Mouse (Mus musculus) ES-CJ7 (cell line): ENCODE measurements around the gene Svop.

Source experiments
- DNase-seq: peaks from one replicate; pipeline ENCODE4 v3.0.0; 2011; ENCODE audit warnings: low read depth, low spot score

Gene Svop

DNA sequence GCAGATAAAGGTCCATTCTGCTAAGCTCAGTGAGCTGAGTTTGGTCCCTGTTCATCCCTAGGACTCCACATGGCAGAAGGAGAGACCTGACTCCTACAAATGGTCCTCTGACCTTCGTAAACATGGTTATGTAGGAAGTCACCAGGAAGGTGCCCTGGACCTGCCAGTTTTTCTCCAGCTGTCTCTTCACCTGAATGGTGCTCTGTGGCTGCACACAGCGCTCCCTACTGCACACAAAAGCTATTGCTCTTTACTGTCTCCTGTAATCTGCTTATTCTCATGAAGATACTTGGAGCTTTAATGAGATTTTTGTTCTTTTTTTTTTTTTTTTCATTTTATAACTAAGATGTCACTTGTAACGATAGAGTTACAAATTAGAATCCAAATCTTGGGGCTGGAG lies 44.8 kb downstream of the Svop start:
- no peak for DNase-seq

DNA sequence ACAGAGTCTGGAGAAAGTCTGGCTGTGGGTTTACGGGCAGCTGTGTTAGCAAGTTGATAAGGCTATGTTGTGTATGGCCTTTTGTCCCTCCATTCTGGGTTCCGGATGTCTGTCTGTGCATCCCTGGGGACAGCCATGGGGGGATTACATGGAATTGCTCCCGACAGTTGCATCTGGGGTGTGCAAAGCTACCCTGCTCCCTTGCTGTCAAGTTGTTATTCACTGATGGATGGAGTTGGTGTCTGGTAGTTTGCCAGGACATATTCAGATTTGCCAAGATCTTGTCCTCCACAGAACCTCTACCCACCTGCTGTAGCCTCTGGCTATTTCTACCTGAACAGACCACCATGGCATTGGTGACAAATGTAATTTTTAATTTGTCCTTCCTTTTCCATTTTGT lies 45.2 kb downstream of the Svop start:
- DNase-seq = no peak

DNA sequence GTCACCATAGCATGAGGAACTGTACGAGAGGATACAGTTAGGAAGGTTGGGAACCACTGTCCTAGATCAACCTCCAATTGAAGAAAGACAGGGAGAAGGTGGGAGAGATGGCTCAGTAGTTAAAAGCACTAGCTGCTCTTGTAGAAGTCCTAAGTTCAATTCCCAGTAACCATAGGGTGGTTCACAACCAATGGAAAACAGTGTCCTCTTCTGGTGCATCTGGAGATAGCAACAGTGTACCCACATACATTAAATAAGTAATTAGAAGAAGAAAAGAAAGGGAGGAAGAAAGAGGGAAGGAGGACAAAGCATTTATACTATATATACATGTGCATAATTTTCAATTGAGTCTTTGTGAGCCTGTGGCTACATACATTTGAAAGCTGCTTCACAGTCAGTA lies 46.2 kb downstream of the Svop start:
- DNase-seq = peak; percentile 52

DNA sequence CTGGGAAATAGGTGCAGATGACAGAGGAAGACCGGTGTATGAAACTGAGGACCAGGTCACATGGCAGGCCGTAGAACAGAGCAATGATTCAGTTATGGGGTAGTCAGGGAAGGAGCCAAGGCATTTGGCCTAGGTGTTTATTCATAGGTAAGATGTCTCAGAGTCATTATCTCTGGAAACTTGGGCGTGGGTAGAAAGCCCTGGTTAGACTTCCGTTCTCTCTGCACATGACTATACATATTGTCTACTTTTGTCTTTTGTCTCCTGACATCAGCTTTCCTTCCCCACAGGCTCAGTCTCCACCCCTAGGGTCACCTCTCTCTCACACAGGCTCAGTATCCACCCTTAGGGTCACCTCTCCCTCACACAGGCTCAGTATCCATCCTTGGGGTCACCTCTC lies 47.6 kb downstream of the Svop start:
- DNase-seq = no peak

DNA sequence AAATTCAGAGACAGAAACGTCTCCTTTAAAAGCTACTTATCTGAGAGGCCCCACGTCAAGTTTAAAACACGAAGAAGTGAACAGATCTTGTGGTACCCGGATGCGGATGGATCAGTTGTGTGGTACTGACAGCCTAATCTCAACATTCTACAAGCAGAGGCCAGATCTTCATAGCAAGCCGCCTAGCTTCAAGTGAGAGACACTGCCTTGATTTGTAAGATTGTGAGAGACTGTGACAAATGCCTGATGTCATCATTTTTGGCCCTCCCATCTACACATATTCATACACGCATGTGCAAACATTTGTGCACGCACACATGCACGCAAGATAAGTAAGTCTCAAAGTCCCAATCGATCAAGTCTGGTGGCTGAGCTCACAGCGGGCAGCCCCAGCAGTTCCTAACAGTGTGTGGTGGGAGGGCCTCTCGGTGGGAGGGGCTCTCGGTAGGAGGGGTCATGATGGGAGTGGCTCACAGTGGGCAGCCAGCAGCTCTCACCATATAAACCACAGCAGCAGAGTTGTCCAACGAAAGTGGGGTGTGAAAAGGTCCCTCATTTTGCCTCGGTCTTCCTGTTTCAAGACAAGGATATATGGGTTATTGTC lies 49.9 kb downstream of the Svop start:
- DNase-seq = peak; percentile 64

DNA sequence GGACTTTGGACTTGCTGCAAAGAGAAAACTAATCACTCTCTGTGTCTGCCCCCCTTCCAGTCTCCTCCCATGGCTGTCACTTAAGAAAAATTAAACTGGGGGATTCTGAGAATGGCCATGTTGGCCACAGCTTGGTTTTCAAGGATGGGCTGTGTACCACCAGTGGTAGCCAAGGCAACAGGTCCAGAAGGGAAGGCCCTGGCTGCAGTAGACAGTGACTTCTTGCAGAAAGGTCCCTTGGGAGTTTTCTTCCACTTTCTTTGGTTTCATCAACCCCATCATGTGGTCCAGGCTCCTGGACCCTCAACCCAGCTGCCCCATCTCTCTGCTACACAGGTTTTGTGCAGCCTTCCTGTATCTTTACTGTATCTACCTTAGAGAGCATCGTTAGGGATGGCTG lies 50.5 kb downstream of the Svop start:
- no peak for DNase-seq

DNA sequence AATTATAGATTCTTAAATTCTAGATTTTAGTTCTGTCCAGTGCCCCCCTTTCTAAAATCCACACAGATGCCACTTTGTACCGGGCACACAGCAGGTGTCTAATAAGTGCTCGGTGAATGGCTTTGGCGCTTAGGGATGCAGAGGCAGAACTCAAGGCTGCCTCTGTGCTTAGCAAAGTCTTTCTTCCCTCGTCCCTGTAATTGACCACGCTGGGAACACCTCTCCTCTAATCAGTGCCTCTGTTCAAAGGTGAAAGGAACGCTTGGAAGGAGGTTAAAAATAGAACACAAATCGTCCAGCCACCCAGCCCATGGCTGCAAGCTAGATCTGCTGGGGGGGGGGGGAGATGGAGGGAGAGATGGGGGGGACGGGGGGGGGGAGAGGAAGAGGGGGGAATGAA lies 50.9 kb downstream of the Svop start:
- DNase-seq = no peak

DNA sequence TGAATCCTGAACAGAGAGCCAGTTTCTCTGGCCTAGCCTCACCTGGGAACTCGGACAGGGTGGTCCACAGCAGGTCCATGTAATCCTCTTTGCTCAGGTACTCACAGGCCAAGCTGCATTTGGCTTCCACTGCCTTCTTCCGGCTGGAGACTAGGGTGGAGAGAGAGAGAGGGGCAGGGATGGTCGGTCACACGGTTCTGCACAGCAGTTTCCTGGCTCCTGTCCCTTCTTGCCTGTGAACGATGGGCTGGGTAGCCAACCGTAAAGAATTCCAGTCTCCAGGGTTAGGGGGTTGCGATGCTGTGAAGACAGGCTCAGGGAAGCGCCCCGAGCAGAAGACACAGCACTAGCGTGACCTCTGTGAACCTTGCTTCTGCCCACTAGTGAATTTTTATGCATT lies 56.3 kb downstream of the Svop start:
- DNase-seq = no peak

DNA sequence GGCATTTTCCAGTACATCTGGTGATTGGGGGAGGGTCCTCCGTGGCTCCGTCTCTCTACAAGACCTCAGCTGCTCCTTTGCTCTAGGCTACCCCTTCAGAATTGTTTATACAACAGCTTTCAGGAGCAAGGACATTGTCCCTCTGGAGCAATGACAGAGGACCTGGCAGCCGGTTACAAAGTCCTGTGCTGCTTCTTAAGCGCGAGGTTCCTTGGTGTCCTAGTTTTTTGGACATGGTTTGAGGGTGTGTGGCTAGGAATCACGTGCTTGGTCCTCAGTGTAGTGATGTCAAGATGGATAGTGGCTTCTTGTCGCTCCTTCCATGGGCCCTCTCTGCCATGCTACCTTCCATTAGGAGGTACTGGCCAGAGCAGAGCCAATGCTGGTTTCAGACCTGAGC lies 57.0 kb downstream of the Svop start:
- DNase-seq = no peak

DNA sequence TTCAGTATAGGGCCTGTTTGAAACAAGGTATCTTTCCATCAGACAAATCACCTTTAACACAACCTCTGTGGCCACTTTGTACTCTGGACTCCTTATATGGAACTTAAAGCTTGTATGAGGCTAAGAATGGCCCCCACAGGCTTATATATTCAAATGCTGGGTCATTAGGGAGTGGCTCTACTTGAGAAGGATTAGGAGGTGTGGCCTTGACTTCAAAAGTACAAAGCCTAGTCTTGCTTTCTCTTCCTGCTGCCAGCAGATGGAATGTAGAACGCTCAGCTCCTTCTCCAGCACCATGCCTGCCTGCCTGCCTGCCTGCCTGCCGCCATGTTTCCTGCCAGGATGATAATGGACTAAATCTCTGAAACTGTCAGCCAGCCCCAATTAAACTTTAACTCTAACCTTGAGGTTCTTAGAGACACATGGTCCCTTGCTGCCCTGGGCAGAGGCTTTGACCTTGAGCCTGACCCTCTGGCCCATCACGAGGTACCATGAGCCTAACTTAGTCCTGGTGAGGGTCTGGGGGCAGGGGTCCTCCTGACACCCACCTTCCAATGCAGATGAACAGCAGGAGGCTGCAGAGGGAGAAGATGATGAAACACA lies 59.1 kb downstream of the Svop start:
- DNase-seq = peak; percentile 63

DNA sequence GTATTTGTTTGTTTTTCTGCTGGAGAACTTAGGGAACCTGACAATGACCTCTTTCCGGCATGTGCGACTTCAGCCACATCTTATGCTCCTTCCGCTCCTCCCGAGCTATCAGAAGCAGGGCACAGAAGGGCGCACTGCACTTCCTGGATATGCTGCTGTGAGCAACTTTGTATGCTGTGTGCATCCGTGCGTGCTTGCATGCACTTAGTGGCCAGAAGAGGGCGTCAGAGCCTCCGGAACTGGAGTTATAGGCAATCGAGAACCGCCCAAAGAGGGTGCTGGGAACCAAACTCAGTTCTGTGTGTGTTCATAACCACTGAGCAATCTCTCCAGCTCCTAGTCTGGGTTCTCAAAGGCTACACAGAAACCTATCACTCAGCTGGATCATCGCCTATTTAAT lies 60.7 kb downstream of the Svop start:
- peak; percentile 31 for DNase-seq

DNA sequence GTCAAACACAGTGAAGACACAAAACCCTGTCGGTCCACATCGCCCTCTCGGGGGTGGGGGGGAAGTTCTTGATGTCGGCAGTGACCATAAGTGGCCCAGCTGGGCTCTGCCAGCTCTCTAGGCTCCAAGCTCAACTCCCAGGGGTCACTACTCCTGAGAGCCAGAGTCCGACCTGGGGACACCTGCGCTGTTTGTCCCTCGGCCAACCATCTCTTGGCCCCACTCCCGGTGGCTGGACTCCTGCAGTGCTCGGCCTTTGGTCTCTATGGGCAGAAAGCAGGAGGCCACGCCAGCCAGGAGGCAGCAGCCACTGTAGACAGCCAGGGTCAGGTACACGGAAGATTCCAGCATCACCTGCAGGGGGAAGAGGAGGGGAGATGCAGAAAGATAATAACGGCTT lies 63.3 kb downstream of the Svop start:
- no peak for DNase-seq

DNA sequence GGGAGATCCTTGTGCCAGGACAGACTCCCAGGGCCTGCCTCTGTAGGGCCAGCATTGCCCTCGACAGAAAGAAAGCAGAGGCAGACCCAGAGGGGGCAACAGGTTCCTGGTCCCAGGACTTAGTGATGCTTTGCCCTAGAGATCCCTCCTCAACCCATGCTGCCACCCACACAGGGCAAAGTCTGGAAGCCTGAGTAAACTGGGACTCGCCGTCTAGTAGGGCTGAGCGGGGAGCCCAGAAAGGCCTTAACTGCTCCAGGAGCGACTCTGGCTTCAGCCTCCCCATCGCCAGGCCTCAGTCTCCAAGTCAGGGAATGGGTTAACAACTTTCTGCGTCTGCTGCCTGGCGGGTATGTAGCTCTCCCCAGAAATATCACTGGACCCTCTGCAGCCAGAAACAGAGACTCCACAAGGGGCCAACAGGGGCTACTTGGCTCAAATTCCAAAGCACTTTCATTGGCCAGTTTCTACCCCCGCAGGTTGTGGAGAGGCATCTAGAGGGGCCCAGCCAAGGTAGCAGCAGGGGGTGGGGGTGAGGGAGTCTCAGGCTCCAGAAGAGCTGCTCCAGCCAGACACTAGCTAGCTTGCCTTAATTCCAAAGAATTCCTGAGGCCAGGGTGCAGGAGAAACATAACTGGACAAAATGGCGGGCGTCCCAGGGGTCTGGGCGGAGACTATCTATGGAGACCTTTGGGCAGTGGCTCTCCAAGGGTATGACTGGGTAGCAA lies 64.0 kb downstream of the Svop start:
- no peak for DNase-seq

DNA sequence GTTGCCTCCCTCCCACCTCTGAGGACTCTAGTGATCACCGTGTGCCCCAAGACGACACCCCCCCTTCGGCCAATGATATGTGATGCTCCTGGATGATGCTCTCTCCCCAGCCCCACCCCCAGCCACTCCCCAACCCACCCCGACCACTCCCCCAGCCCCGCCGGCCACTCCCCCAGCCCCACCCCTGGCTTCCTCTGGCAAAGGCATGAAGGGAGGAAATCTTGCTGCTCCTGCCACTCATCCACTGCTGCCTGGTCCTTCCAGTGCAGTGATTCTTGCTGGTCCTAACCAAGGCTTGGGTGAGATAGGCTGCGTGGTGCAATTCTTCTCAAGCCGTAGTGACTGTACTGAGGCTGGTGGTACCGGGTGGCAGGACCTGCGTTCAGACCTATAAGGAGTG lies 66.5 kb downstream of the Svop start:
- no peak for DNase-seq

DNA sequence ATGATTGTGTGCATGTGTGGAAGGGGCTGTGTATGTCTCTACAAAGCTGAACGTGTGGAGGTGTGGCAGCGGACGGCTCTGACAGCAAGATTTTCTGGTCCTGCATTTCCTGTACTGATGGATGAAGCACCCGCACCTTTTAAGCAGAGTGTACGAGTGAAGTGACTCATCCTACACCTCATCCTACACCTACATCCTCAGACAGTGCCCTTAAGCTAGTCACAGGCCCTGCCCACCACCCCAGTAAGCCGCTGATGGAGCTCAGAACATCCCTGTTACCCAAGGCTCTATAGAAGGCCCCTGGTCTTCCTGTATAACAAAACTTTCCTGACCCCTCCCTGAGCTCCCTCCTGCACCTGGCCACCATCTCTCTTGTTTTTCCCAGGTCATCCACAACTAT lies 67.0 kb downstream of the Svop start:
- DNase-seq = no peak

DNA sequence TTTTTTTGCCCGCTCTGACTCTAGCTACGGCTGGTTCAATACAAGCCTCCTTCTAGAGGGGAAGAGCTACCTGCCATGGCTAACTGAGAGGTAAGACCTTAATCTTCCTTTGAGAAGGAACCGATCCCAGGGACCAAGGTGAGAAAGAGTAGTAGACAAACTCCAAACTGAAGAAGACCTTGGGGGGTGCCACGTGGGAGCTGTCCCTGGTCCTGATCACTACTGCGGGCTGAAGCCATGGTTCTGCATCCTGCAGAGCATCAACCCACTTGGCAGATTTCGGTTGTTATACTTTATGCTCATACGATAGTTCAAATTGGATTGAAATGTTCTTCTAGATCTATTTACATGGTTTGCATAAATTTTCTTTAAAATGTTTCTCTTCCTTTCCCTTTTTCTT lies 76.2 kb downstream of the Svop start:
- DNase-seq = no peak

DNA sequence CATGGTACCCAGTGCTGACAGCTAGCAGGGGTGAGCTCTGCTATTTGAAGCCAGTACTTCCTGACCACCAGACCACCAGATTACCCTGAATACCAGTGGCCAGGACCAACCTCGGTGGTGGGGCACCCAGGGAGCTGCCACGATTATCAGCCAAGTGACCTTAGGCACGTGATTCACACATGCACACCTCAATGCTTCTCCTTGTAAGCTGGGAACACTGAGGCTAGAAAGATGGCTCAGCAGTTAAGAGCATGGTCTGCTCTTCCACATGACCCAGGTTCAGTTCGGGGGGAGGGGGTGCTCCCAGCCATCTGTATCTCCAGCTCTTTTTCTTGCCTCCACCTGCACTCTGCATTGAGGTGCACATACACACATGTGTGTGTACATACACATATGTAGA lies 82.3 kb downstream of the Svop start:
- no peak for DNase-seq

DNA sequence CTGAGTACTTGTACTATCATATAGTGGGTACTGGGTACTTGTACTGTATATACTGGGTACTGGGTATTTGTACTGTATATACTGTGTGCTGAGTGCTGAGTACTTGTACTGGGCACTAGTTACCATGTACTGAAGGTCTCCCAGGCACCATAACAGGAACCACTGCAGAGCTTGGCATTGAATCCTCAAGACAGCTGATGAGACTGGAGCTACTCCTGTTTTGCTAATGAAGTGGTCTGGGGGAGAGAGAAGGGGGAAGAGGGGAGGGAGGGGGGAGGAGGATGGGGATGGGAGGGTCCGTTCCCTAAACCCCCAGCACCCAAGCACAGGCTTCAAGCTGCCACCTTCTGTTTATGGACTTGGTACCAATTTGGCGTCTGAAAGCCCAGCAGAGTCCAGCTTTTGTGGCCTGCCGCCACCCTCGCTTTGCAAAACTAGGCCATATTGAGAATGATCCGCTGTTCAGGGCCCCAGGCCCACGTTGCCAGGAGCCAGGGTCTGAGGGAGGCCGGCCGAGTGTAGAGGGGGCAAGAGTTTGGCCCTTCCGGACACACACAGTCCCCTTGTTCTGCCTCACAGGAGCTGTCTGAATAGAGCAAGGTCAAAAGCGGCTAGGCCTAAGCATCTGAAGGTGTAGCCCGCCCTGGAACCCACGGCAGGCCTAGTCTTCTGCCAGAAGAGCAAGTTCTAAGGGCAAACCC lies 83.5 kb downstream of the Svop start:
- no peak for DNase-seq

DNA sequence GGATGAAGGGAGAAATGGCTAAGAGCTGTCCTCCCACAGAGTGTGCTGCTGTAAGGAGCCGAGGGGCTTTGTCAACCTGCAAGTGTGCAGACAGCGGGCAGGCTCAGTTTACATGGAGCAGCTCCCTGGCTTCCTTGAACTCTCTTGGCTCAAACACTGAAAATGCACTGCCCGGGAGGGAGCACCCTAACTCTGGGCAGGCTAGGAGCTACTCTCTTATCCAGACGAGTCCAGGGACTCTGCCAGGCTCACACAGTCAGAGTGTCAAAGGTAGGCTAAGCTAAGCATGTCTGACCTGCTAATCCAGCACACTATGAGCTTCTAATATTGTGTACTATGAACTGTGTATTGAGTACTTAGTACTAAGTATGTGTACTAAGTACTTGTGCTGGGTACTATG lies 84.4 kb downstream of the Svop start:
- DNase-seq = no peak

DNA sequence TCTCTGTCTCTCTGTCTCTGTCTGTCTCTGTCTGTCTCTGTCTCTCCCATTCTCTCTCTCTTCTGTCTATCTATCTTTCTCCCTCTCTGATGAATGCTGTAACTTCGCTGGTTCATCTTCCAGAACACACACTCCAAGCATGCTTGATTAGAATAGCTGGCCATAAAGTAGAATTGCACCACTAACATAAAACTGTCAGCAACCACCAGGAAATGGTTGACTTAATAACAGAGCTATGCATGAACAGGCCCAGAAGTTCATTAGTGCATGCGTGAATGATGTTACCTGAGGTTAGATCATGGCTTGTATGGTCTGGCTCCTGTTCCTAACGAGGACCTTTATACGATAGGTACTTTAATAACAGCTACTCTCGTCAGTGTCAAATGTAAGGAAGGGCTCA lies 86.3 kb downstream of the Svop start:
- DNase-seq = no peak

DNA sequence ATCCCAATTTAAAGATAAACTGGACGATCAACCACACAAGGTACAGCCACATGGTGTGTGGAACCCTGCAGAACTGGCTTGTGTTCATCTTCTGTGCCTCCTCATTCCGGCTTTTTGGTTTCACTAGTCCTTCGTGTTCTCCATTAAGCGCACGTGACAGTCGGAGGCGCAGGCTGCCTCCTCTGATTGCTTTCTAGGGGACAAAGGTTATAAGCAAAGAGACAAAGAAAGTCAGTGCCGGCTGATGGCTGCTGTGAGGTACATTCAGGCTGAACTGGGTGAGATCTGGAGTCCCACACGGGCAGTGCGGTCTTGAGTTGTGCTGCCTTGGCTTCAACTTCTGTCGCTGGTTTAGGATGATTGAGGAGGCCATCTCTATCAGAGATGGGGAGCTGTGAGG lies 86.8 kb downstream of the Svop start:
- DNase-seq = no peak

DNA sequence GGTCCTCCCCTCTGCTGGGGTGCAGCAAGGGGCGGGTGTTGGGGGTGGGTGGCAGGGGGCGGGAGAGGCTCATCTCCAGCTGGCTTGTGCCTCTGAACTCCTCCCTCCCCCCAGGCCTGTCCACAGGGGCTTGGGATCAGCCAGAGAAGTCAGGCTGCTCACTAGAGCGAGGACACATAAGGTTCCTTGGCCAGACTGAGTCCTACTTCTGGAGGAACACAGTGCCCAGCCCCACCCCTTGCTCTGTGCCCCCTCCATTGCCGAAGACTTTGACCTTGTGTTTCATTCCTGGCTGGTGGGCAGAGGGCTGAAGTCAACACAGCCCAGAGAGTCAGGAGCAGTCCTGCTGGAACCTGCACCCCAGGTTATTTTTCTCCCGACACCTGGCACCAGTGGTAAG lies 87.8 kb downstream of the Svop start, which contains the start of gene Dao:
Gene Dao, plus strand, starts transcription at position 162 of the 400 bp plus-strand sequence.
- no peak for DNase-seq

DNA sequence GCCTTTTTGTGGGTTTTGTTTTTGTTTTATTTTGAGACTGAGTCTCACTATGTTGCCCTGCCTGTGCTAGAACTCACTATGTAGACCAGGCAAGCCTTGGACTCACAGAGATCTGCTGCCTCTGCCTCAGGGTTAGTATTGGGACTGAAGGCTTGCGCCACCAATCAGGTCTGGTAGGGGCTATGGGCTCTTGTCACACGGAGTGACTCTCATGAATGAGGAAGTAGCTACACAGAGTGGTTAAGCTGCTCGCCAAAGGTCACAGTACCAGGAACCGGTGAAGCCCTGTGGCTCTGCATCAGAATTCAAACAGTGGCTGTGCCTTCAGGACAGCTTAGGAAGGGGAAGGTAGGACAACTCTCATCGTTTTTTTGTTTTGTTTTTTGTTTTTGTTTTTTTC lies 92.0 kb downstream of the Svop start:
- no peak for DNase-seq
